Mouse (Mus musculus) ovary, postnatal 14 days (tissue): ENCODE data around the gene Tm4sf1.
A peak's percentile ranks its signal among the peaks of the same experiment; 100 is the strongest.

ENCODE experiments used
- DNase-seq: peaks from one replicate; pipeline ENCODE4 v3.0.0; 2022; ENCODE audit warnings: low spot score

Tm4sf1 gene

DNA sequence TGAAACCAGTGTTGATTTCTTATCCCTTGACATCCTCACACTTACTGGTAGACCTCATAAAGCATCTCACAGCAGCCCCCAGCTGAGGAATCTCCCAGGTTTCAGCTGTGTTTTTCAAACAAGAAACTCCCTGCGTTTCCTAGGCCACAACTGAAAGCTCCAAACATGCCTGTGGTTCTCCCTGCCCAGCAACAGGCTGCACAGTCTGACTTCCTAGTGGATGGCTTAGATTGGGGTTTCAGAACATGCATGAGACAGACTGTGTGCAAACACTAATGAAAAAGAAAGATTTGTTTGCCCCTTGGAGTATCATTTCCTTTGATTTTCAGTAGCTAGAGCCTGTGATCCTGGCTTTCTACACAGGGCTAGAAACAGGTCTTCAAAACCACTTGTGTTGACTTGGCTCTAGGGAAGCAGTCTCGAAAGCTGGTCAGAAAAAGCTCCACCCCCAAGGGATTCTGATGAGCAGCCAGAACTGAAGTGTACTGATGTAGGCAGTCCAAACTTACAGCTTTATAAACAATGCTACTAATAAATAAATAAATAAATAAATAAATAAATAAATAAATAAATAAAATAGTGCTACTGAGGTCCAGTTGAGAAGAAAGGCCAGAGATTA, at the start of gene Tm4sf1:
Gene Tm4sf1 (minus strand): TSS at position 68 of the 619 bp plus-strand sequence.
- DNase-seq, result no peak

GRCm38 (mm10) chr3:57344811-57345210, 43.0 kb upstream of the Tm4sf1 start:
- no peak for DNase-seq

GRCm38 (mm10) chr3:57343837-57344607, 42.2 kb upstream of the Tm4sf1 start:
- DNase-seq, result no peak

GRCm38 (mm10) chr3:57342976-57343375, 41.2 kb upstream of the Tm4sf1 start:
- no peak for DNase-seq

DNA sequence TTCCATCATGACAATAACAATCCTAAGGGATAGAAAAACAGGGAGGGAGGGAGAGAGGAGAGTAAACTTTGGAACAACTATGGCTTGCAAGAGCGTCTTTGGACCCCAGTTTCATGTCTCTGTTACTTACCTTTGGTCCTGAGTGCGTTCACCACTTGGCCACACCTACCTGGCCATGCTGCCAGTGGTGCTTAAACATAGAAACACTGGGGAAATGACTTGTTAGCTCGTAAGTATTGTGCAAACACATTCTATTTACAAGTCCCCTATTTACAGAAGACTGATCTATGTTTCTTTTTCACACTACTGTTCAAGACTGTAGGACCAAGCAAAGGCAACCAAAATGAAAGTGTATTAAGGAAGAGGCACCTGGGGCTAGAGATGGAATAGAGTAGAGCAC, 39.5 kb upstream of the Tm4sf1 start:
- DNase-seq, result no peak

- no peak for DNase-seq
These were observed 33.5 kb upstream of the Tm4sf1 start for GRCm38 (mm10) chr3:57335080-57335815.

DNA sequence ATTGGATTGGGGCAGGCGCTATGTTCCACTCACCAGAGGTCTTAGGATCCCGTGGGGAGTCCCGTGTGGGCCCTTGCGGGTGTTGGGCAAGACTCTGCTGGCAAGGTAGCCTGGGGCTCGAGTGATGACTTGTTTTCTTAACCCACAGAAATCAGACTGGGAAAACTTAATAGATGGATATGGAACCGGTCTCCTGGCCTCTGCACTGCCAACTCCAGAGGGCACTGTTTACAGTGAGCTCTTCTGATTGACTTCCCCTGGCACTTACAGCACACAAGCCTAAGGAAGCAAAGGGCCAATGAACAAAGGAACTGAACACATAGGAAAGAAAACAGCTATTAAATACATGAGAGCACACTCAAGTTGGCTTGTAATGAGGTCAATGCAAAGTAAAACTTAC, 26.2 kb upstream of the Tm4sf1 start:
- DNase-seq, result no peak

GRCm38 (mm10) chr3:57307076-57307475, 5.3 kb upstream of the Tm4sf1 start:
- DNase-seq, result no peak

- DNase-seq, result no peak
These were observed 3.8 kb upstream of the Tm4sf1 start for GRCm38 (mm10) chr3:57305564-57305963.

DNA sequence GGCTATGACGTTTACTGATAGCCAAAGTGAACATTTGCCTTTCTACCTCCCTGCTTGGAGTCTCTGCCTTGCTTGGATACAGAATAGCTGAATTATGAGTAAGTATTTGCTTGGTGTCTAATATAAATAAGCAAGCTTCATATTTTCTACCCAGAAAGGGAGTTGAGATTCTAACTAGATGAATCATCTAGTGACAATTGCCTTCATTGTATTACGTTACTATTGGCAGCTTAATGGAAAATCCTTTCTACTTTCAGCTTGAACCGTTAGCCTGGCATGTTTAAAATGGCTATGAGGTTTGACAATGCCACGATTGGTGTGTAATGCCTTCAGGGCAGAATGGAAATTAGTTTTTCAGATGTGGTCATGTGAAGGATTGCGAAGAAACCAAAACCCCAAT, 2.7 kb upstream of the Tm4sf1 start:
- DNase-seq, result no peak

DNA sequence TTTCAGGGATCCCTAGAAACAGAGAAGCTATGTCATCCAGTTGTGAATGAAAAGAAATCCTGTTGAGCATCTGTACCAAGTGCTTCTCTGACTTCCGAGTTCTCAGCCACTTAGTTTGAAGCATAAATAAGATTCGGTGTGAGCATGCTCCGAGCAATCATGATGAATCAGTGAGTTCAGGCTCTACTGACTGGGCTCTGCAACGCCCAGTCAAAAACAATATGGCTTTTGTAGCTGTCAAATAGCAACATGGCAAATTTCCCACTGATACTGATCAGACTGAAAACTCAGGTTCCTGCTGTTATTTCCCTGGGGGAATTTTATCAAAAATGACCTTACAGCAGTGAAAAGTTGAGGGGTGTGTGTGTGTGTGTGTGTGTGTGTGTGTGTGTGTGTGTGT, 2.3 kb upstream of the Tm4sf1 start:
- no peak for DNase-seq

- DNase-seq, result no peak
These were observed 1.7 kb upstream of the Tm4sf1 start for GRCm38 (mm10) chr3:57303486-57303885.

- no peak for DNase-seq
These were observed 1.1 kb upstream of the Tm4sf1 start for GRCm38 (mm10) chr3:57302886-57303285.

GRCm38 (mm10) chr3:57301366-57301765, 422 bp downstream of the Tm4sf1 start:
- no peak for DNase-seq

GRCm38 (mm10) chr3:57297991-57298390, 3.8 kb downstream of the Tm4sf1 start:
- no peak for DNase-seq

DNA sequence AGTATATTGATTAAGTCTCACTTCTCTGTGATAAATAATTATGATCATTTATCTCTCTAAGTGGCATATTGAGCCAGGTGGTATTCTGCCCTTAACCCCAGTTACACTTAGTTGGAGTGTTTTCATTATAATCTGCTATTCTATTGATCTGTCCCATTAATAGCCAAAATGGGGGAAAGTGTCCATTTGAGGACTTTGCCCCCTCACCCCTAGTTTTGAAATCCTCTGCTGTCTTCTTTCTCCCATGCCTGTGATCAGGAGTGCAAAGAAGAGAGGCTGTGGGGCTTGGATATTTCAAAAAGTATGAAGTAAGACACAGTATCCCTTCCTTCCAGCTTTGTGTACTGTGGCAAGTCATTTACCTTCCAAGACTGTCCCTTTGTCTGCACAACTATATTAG, 5.2 kb downstream of the Tm4sf1 start:
- no peak for DNase-seq

DNA sequence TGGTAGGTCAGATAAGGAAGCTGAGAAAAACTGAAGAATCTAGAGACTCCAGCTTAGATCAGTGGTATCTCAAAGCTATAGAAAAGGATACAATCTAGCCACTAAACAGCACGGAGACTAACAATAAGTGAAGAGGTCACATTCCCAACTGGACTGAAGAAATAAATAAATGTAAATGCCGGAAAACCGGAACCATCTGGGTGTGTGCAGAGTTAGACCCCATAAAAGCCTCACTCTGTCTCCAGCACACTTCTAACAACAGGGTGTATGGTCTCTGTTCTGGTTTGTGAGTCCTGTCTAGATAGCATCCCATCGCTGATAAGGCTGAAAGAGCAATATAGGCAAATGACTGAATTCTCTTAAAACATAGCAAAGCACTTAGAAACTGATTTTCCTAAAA, 6.2 kb downstream of the Tm4sf1 start:
- no peak for DNase-seq

- peak; percentile 27 for DNase-seq
These were observed 6.9 kb downstream of the Tm4sf1 start for GRCm38 (mm10) chr3:57294742-57295525.

GRCm38 (mm10) chr3:57293925-57294324, 7.9 kb downstream of the Tm4sf1 start:
- DNase-seq, result no peak

GRCm38 (mm10) chr3:57292826-57293225, 9.0 kb downstream of the Tm4sf1 start:
- no peak for DNase-seq

- no peak for DNase-seq
These were observed 12.8 kb downstream of the Tm4sf1 start for GRCm38 (mm10) chr3:57288944-57289491.
